Mouse (Mus musculus) hindbrain, embryonic 12.5 days (tissue): ENCODE results near the gene Rab26. TPM values are rescaled to one million over a fixed set of nuclear protein-coding genes. Genes with fewer than 3 reads are reported as not detected.

Source experiments
- ATAC-seq: fragments of 200-750 bp; cut with Nextera tagmentation; 2 replicates; pipeline ENCODE4 v1.8.0; 2017; ENCODE audit warnings: moderate TSS enrichment; ENCODE audit not compliant: low FRiP score
- H3K27ac ChIP-seq: fragments of 300-500 bp; sonication (generic); 2 replicates; pipeline ENCODE4 v1.5.1; 2016; ENCODE audit warnings: mild to moderate bottlenecking
- H3K27me3 ChIP-seq: fragments of 300-500 bp; sonication (generic); 2 replicates; pipeline ENCODE4 v1.6.1; 2016; ENCODE audit warnings: mild to moderate bottlenecking
- H3K36me3 ChIP-seq: fragments of 300-500 bp; sonication (generic); 2 replicates; pipeline ENCODE4 v1.6.1; 2016; ENCODE audit warnings: mild to moderate bottlenecking
- H3K4me1 ChIP-seq: fragments of 300-500 bp; sonication (generic); 2 replicates; pipeline ENCODE4 v1.6.1; 2016
- H3K4me2 ChIP-seq: fragments of 300-500 bp; sonication (generic); replicated peaks from 2 replicates; pipeline ENCODE4 v1.6.1; 2016; ENCODE audit warnings: mild to moderate bottlenecking
- H3K4me3 ChIP-seq: fragments of 300-500 bp; sonication (generic); 2 replicates; pipeline ENCODE4 v1.5.1; 2016; ENCODE audit warnings: mild to moderate bottlenecking
- H3K9ac ChIP-seq: fragments of 300-500 bp; sonication (generic); 2 replicates; pipeline ENCODE4 v1.6.1; 2016; ENCODE audit warnings: mild to moderate bottlenecking, moderate library complexity
- H3K9me3 ChIP-seq: fragments of 300-500 bp; sonication (generic); replicated peaks from 2 replicates; pipeline ENCODE4 v1.6.1; 2016; ENCODE audit warnings: mild to moderate bottlenecking
- WGBS: fragments of 180-500 bp; shearing (Covaris S2); methylation state at CpG from one replicate; pipeline ENCODE4 v1.1.7; 2016; 5-methylcytosine and 5-hydroxymethylcytosine counted together
- polyA plus RNA-seq: library from polyadenylated mRNA; unstranded; fragments of >200 nt; fragmentation: Nextera tagmentation; extraction: Ambion mirVana; gene quantifications from 2 replicates; pipeline ENCODE4 v1.2.1, GENCODE M21; 2016

The Rab26 gene
- polyA plus RNA-seq, 1 experiment from 2014 or later: 2.8 TPM

DNA sequence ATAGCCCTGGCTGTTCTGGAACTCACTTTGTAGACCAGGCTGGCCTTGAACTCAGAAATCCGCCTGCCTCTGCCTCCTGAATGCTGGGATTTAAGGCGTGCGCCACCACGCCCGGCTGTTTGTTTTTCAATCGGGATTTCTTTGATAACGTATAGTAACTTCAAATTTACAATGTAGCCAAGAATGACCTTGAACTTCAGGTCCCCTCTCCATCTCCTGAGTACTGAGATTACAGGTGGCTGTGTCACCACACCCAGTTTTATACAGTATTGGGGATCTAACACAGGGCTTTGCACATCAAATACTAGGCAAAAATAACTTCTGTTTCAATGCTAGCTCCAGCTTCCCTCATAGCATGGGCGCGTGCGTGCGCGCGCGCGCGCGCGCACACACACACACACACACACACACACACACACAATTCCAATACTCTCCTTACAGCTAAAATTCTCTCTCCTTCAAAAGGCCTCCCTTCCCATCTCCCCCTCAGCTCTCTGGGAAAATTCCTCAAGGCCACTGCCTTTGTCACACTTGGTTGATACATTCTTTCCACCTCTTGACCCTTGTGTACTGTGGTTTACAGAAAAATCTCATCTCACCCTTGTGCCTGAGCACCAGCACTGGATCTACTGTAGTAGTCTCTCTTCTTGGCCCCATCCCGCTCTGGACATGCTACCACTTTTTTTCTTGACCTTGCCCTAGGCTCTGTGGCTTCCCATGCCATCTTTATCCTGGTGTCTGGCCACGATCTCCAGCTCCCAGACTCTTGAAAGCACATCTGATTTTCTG is 52.8 kb downstream of the Rab26 start:
- WGBS: 94% methylated on average over 20 of the region's 20 CpGs
- no peak overlapping the region for H3K9ac ChIP-seq
- ATAC-seq: no peak

DNA sequence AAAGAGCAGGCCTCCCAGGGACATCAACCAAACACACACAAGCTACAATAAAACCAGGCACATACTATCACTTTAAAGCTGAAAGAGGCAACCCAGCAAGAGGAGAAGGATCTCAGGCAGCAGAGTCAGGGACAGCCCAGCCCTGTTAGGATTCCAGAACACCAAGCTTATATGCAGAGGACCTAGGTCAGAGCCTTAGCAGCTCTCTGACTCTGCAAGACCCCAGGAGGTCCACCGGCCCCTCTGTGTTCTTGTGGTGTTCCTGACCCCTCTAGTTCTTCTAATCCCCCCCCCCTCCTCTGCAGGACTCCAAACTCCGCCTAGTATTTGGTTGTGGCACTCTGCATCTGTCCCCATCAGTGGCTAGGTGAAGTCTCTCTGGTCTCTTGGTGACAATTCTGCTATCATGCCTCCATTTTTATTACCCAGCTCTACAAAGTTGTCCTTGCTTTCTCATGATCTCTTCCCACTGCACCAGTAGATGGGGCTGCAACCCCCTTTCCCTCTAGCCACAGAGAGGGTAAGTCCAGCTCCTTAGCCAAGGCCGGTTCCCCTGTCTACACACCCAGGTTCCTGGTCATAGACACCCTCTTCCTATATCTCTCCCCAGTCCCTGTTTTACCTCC is 53.7 kb downstream of the Rab26 start:
- Histone ChIP-seq H3K9ac (no peak overlapping the region), H3K4me3 (no peak overlapping the region), H3K36me3 (peaks cover 22% of the 10 kb centered on the region), H3K9me3 (no peaks in the 10 kb centered on the region), H3K4me1 (peaks cover 14% of the 10 kb centered on the region), H3K4me2 (no peak overlapping the region), H3K27ac (no peak overlapping the region), H3K27me3 (0 out of 2 replicates have a peak, but pooled peaks cover 2% of the 10 kb centered on the region)
- 40% methylated on average over 3 of the region's 3 CpGs for WGBS
- no peak for ATAC-seq

More for the DNA sequence above, 52.8 kb downstream of the Rab26 start:
- no peak overlapping the region for H3K27ac ChIP-seq
- H3K9me3 ChIP-seq: no peaks in the 10 kb centered on the region
- no peak overlapping the region for H3K4me2 ChIP-seq
- H3K36me3 ChIP-seq: peaks cover 13% of the 10 kb centered on the region
- 0 out of 2 replicates have a peak, but pooled peaks cover 2% of the 10 kb centered on the region for H3K27me3 ChIP-seq
- peaks cover 18% of the 10 kb centered on the region for H3K4me1 ChIP-seq
- no peak overlapping the region for H3K4me3 ChIP-seq

DNA sequence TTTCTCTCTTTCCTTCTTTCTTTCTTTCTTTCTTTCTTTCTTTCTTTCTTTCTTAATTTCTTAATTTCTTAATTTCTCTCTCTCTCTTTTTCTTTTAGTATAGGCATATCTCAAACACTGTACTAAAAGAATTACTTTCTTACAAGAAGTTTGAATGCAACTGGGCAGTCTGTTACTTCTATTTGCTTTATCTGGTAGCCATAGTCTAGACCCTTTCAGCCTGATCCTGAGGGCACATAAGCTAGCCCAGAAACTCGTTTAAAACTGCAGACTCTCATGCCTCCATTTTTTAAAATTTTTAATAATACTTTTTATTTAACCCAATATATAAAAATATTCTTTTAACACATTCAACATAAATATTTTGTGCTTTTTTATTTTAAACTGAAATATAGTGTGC is 54.6 kb downstream of the Rab26 start:
- Histone ChIP-seq H3K27ac (peak overlapping the region; percentile 64; the same call in 1 of the 2 replicates), H3K4me3 (peak overlapping the region; percentile 76)

GRCm38 (mm10) chr17:24478663-24479380 is 55.2 kb downstream of the Rab26 start, which contains the start of gene Mlst8:
TSS of gene Mlst8 (minus strand) at chr17:24479078.
- peak within 1 kb of the TSS; percentile 97 for H3K27ac ChIP-seq
- H3K9me3 ChIP-seq: no peaks in the 10 kb centered on the region
- H3K9ac ChIP-seq: peak within 1 kb of the TSS; percentile 85
- ATAC-seq: peak; percentile 94
- H3K27me3 ChIP-seq: no peaks in the 10 kb centered on the region
- peak within 1 kb of the TSS; percentile 62 for H3K4me2 ChIP-seq
- under 1% methylated on average over 48 of the region's 48 CpGs for WGBS
- peaks cover 37% of the 10 kb centered on the region for H3K36me3 ChIP-seq
- H3K4me1 ChIP-seq: peaks cover 21% of the 10 kb centered on the region
- H3K4me3 ChIP-seq: peak within 1 kb of the TSS; percentile 76

More for the DNA sequence above, 54.6 kb downstream of the Rab26 start:
- H3K4me1 ChIP-seq: peaks cover 15% of the 10 kb centered on the region
- no peaks in the 10 kb centered on the region for H3K27me3 ChIP-seq
- peaks cover 31% of the 10 kb centered on the region for H3K36me3 ChIP-seq
- H3K9ac ChIP-seq: 0 out of 2 replicates have a peak overlapping the region, but pooled peaks have one; percentile 43
- peak overlapping the region; percentile 62 for H3K4me2 ChIP-seq
- no peak for ATAC-seq
- no peaks in the 10 kb centered on the region for H3K9me3 ChIP-seq
- WGBS: 35% methylated on average over 1 of the region's 1 CpGs

GRCm38 (mm10) chr17:24477985-24478600 is 55.9 kb downstream of the Rab26 start:
- ATAC-seq: peak; percentile 11
- Histone ChIP-seq H3K4me2 (peak overlapping the region; percentile 62), H3K27ac (peak overlapping the region; percentile 97; the same call in 1 of the 2 replicates), H3K36me3 (peaks cover 44% of the 10 kb centered on the region), H3K4me1 (peaks cover 25% of the 10 kb centered on the region), H3K27me3 (no peaks in the 10 kb centered on the region), H3K9ac (peak overlapping the region; percentile 85), H3K4me3 (peak overlapping the region; percentile 76), H3K9me3 (no peaks in the 10 kb centered on the region)
- 52% methylated on average over 11 of the region's 11 CpGs for WGBS

Other genes with a start within 250 kb of the Rab26 start
- 0.15 and 0.16 TPM in 2 replicates for gene Abca17, start 183.1 kb downstream of the Rab26 start, polyA plus RNA-seq
- 21.4 and 21.7 TPM in 2 replicates for gene Abca3, start 182.3 kb downstream of the Rab26 start, polyA plus RNA-seq
- 326 and 328 TPM in 2 replicates for gene Rnps1, start 119.6 kb downstream of the Rab26 start, polyA plus RNA-seq
- 59.3 and 62.4 TPM in 2 replicates for gene Eci1, start 107.6 kb downstream of the Rab26 start, polyA plus RNA-seq
- gene Dnase1l2, start 91.1 kb downstream of the Rab26 start, polyA plus RNA-seq: 4.2 and 7.0 TPM in 2 replicates
- gene E4f1, start 63.9 kb downstream of the Rab26 start, polyA plus RNA-seq: 35.3 and 39.4 TPM in 2 replicates
- gene Pgp, start 63.8 kb downstream of the Rab26 start, polyA plus RNA-seq: 52.5 and 57.3 TPM in 2 replicates
- gene Bricd5, start 60.3 kb downstream of the Rab26 start, polyA plus RNA-seq: 1.2 TPM in 1 of 2 replicates, not detected in the other
- gene Mlst8, start 55.1 kb downstream of the Rab26 start, polyA plus RNA-seq: 35.2 and 36.9 TPM in 2 replicates
- gene Caskin1, start 45.6 kb downstream of the Rab26 start, polyA plus RNA-seq: 24.2 and 25.0 TPM in 2 replicates
- 86.5 and 87.0 TPM in 2 replicates for gene Traf7, start 6.3 kb downstream of the Rab26 start, polyA plus RNA-seq
- 20.5 and 25.5 TPM in 2 replicates for gene Pkd1, start 15.6 kb upstream of the Rab26 start, polyA plus RNA-seq
- gene Tsc2, start 98.4 kb upstream of the Rab26 start, polyA plus RNA-seq: 85.5 and 86.2 TPM in 2 replicates
- gene Nthl1, start 98.5 kb upstream of the Rab26 start, polyA plus RNA-seq: 14.4 and 15.7 TPM in 2 replicates
- 39.2 and 39.6 TPM in 2 replicates for gene Slc9a3r2, start 116.1 kb upstream of the Rab26 start, polyA plus RNA-seq
- gene Npw, start 124.2 kb upstream of the Rab26 start, polyA plus RNA-seq: not detected in 2 replicates
- 23.0 and 25.2 TPM in 2 replicates for gene Zfp598, start 135.5 kb upstream of the Rab26 start, polyA plus RNA-seq
- 30.6 and 32.1 TPM in 2 replicates for gene Syngr3, start 155.7 kb upstream of the Rab26 start, polyA plus RNA-seq
- gene Gfer, start 161.9 kb upstream of the Rab26 start, polyA plus RNA-seq: 42.2 and 42.4 TPM in 2 replicates
- gene Noxo1, start 162.0 kb upstream of the Rab26 start, polyA plus RNA-seq: 3.6 and 4.8 TPM in 2 replicates
- 76.9 and 79.7 TPM in 2 replicates for gene Tbl3, start 173.4 kb upstream of the Rab26 start, polyA plus RNA-seq
- 0.18 and 0.35 TPM in 2 replicates for gene Rnf151, start 183.9 kb upstream of the Rab26 start, polyA plus RNA-seq
- 795 and 841 TPM in 2 replicates for gene Rps2, start 183.9 kb upstream of the Rab26 start, polyA plus RNA-seq
- 199 and 214 TPM in 2 replicates for gene Ndufb10, start 190.3 kb upstream of the Rab26 start, polyA plus RNA-seq
- gene Rpl3l, start 193.6 kb upstream of the Rab26 start, polyA plus RNA-seq: not detected in 2 replicates
- 21.8 and 22.6 TPM in 2 replicates for gene Msrb1, start 202.4 kb upstream of the Rab26 start, polyA plus RNA-seq
- 2.5 and 4.8 TPM in 2 replicates for gene Hs3st6, start 218.8 kb upstream of the Rab26 start, polyA plus RNA-seq